Mouse (Mus musculus) midbrain, embryonic 15.5 days (tissue): ENCODE measurements around the gene Grk3. TPM values are rescaled to one million over a fixed set of nuclear protein-coding genes. Genes with fewer than 3 reads are reported as not detected.

ENCODE experiments used
- ATAC-seq: fragments of 200-750 bp; cut with Nextera tagmentation; replicated peaks from 2 replicates; pipeline ENCODE4 v1.8.0; 2017; ENCODE audit warnings: moderate TSS enrichment
- H3K27ac ChIP-seq: fragments of 300-500 bp; sonication (generic); 2 replicates; pipeline ENCODE4 v1.5.1; 2015; ENCODE audit warnings: mild to moderate bottlenecking, inconsistent platforms
- H3K27me3 ChIP-seq: fragments of 300-500 bp; sonication (generic); replicated peaks from 2 replicates; pipeline ENCODE4 v1.6.1; 2015; ENCODE audit warnings: inconsistent platforms
- H3K36me3 ChIP-seq: fragments of 300-500 bp; sonication (generic); replicated peaks from 2 replicates; pipeline ENCODE4 v1.6.1; 2015; ENCODE audit warnings: inconsistent platforms
- H3K4me1 ChIP-seq: fragments of 300-500 bp; sonication (generic); 2 replicates; pipeline ENCODE4 v1.6.1; 2015; ENCODE audit warnings: inconsistent platforms
- H3K4me2 ChIP-seq: fragments of 300-500 bp; sonication (generic); 2 replicates; pipeline ENCODE4 v1.6.1; 2015; ENCODE audit warnings: inconsistent platforms, mild to moderate bottlenecking, moderate library complexity
- H3K4me3 ChIP-seq: fragments of 300-500 bp; sonication (generic); 2 replicates; pipeline ENCODE4 v1.5.1; 2015; ENCODE audit warnings: mild to moderate bottlenecking, inconsistent platforms
- H3K9ac ChIP-seq: fragments of 300-500 bp; sonication (generic); 2 replicates; pipeline ENCODE4 v1.6.1; 2015; ENCODE audit warnings: mild to moderate bottlenecking, inconsistent platforms
- H3K9me3 ChIP-seq: fragments of 300-500 bp; sonication (generic); 2 replicates; pipeline ENCODE4 v1.6.1; 2016; ENCODE audit warnings: inconsistent platforms
- WGBS: fragments of 180-500 bp; shearing (Covaris S2); methylation state at CpG from one replicate; pipeline ENCODE4 v1.1.7; 2015; ENCODE audit warnings: mixed read lengths; 5-methylcytosine and 5-hydroxymethylcytosine counted together
- polyA plus RNA-seq: library from polyadenylated mRNA; unstranded; fragments of >200 nt; fragmentation: Nextera tagmentation; extraction: Ambion mirVana; gene quantifications from 2 replicates; pipeline ENCODE4 v1.2.1, GENCODE M21; 2015

Grk3 gene
- polyA plus RNA-seq, 1 experiment from 2014 or later = 31.8 TPM

- Histone ChIP-seq H3K4me2 (no peak overlapping the region), H3K9me3 (no peaks in the 10 kb centered on the region), H3K27ac (peak overlapping the region; percentile 43; the same call in 1 of the 2 replicates), H3K27me3 (no peaks in the 10 kb centered on the region), H3K4me3 (no peak overlapping the region), H3K4me1 (peaks cover 9% of the 10 kb centered on the region; the same call in 1 of the 2 replicates), H3K36me3 (no peaks in the 10 kb centered on the region), H3K9ac (no peak overlapping the region)
- 0 out of 2 replicates have a peak, but pooled peaks have one; percentile 37 for ATAC-seq
- WGBS = 26% methylated on average over 5 of the region's 5 CpGs
Observed at GRCm38 (mm10) chr5:113002821-113003380, 12.7 kb downstream of the Grk3 start.

- Histone ChIP-seq H3K4me2 (no peak overlapping the region), H3K9ac (no peak overlapping the region), H3K27ac (no peak overlapping the region), H3K27me3 (no peaks in the 10 kb centered on the region), H3K36me3 (no peaks in the 10 kb centered on the region), H3K9me3 (no peaks in the 10 kb centered on the region), H3K4me1 (peaks cover 11% of the 10 kb centered on the region; the same call in 1 of the 2 replicates), H3K4me3 (no peak overlapping the region)
- ATAC-seq = no peak
- 90% methylated on average over 8 of the region's 8 CpGs for WGBS
Observed at GRCm38 (mm10) chr5:112999227-112999626, 16.4 kb downstream of the Grk3 start.

- Histone ChIP-seq H3K4me1 (peaks cover 6% of the 10 kb centered on the region; the same call in 1 of the 2 replicates), H3K9me3 (no peaks in the 10 kb centered on the region), H3K9ac (no peak overlapping the region), H3K4me2 (no peak overlapping the region), H3K27ac (peak overlapping the region; percentile 25; the same call in 1 of the 2 replicates), H3K36me3 (no peaks in the 10 kb centered on the region), H3K27me3 (no peaks in the 10 kb centered on the region), H3K4me3 (no peak overlapping the region)
- WGBS = 38% methylated on average over 5 of the region's 5 CpGs
- ATAC-seq = peak; percentile 60; the same call in 1 of the 2 replicates
Observed at GRCm38 (mm10) chr5:112997516-112998186, 17.9 kb downstream of the Grk3 start.

- Histone ChIP-seq H3K4me1 (no peaks in the 10 kb centered on the region), H3K36me3 (no peaks in the 10 kb centered on the region), H3K9me3 (no peaks in the 10 kb centered on the region), H3K4me3 (no peak overlapping the region), H3K4me2 (no peak overlapping the region), H3K27me3 (no peaks in the 10 kb centered on the region), H3K9ac (no peak overlapping the region), H3K27ac (no peak overlapping the region)
- ATAC-seq = no peak
- WGBS = 72% methylated on average over 9 of the region's 9 CpGs
Observed at GRCm38 (mm10) chr5:112991245-112991644, 24.3 kb downstream of the Grk3 start.

GRCm38 (mm10) chr5:112981931-112982330 lies 33.7 kb downstream of the Grk3 start:
- Histone ChIP-seq H3K4me3 (no peak overlapping the region), H3K27ac (no peak overlapping the region), H3K36me3 (no peaks in the 10 kb centered on the region), H3K4me2 (no peak overlapping the region), H3K4me1 (no peaks in the 10 kb centered on the region), H3K9me3 (no peaks in the 10 kb centered on the region), H3K27me3 (no peaks in the 10 kb centered on the region), H3K9ac (no peak overlapping the region)
- 53% methylated on average over 6 of the region's 6 CpGs for WGBS
- ATAC-seq = no peak

GRCm38 (mm10) chr5:112979710-112980109 lies 35.9 kb downstream of the Grk3 start:
- 79% methylated on average over 7 of the region's 7 CpGs for WGBS
- H3K4me2 ChIP-seq = no peak overlapping the region
- H3K4me1 ChIP-seq = no peaks in the 10 kb centered on the region
- H3K9ac ChIP-seq = no peak overlapping the region
- no peak overlapping the region for H3K27ac ChIP-seq
- no peak overlapping the region for H3K4me3 ChIP-seq
- no peak for ATAC-seq
- H3K9me3 ChIP-seq = no peaks in the 10 kb centered on the region
- no peaks in the 10 kb centered on the region for H3K27me3 ChIP-seq
- H3K36me3 ChIP-seq = no peaks in the 10 kb centered on the region

- no peak overlapping the region for H3K4me3 ChIP-seq
- no peak for ATAC-seq
- H3K36me3 ChIP-seq = no peaks in the 10 kb centered on the region
- H3K4me2 ChIP-seq = no peak overlapping the region
- no peaks in the 10 kb centered on the region for H3K27me3 ChIP-seq
- no peaks in the 10 kb centered on the region for H3K9me3 ChIP-seq
- 93% methylated on average over 9 of the region's 9 CpGs for WGBS
- no peak overlapping the region for H3K27ac ChIP-seq
- H3K9ac ChIP-seq = no peak overlapping the region
- H3K4me1 ChIP-seq = no peaks in the 10 kb centered on the region
Observed at GRCm38 (mm10) chr5:112979195-112979594, 36.4 kb downstream of the Grk3 start.

- Histone ChIP-seq H3K4me3 (no peak overlapping the region), H3K36me3 (no peaks in the 10 kb centered on the region), H3K9me3 (no peaks in the 10 kb centered on the region), H3K27ac (no peak overlapping the region), H3K4me2 (no peak overlapping the region), H3K9ac (no peak overlapping the region), H3K4me1 (peaks cover 10% of the 10 kb centered on the region), H3K27me3 (no peaks in the 10 kb centered on the region)
- ATAC-seq = no peak
- 82% methylated on average over 5 of the region's 5 CpGs for WGBS
Observed at GRCm38 (mm10) chr5:112977089-112977488, 38.5 kb downstream of the Grk3 start.

- Histone ChIP-seq H3K4me2 (no peak overlapping the region), H3K27ac (no peak overlapping the region), H3K36me3 (no peaks in the 10 kb centered on the region), H3K27me3 (no peaks in the 10 kb centered on the region), H3K9ac (no peak overlapping the region), H3K4me1 (peaks cover 10% of the 10 kb centered on the region), H3K9me3 (no peaks in the 10 kb centered on the region), H3K4me3 (no peak overlapping the region)
- ATAC-seq = no peak
- WGBS = 43% methylated on average over 7 of the region's 7 CpGs
Observed at GRCm38 (mm10) chr5:112973596-112973995, 42.0 kb downstream of the Grk3 start.

GRCm38 (mm10) chr5:112972297-112972696 lies 43.3 kb downstream of the Grk3 start:
- Histone ChIP-seq H3K27me3 (no peaks in the 10 kb centered on the region), H3K4me3 (no peak overlapping the region), H3K36me3 (no peaks in the 10 kb centered on the region), H3K4me2 (no peak overlapping the region), H3K9me3 (no peaks in the 10 kb centered on the region), H3K27ac (no peak overlapping the region), H3K9ac (no peak overlapping the region), H3K4me1 (peaks cover 11% of the 10 kb centered on the region)
- 85% methylated on average over 12 of the region's 12 CpGs for whole genome bisulfite sequencing
- ATAC-seq = no peak

GRCm38 (mm10) chr5:112963495-112963894 lies 52.1 kb downstream of the Grk3 start:
- Histone ChIP-seq H3K4me1 (peaks cover 10% of the 10 kb centered on the region), H3K27ac (no peak overlapping the region), H3K27me3 (no peaks in the 10 kb centered on the region), H3K4me3 (no peak overlapping the region), H3K9me3 (no peaks in the 10 kb centered on the region), H3K4me2 (no peak overlapping the region), H3K9ac (no peak overlapping the region), H3K36me3 (no peaks in the 10 kb centered on the region)
- 42% methylated on average over 4 of the region's 4 CpGs for WGBS
- ATAC-seq = no peak

- WGBS = 74% methylated on average over 6 of the region's 6 CpGs
- Histone ChIP-seq H3K4me1 (peaks cover 8% of the 10 kb centered on the region), H3K4me3 (no peak overlapping the region), H3K9me3 (no peaks in the 10 kb centered on the region), H3K27me3 (no peaks in the 10 kb centered on the region), H3K36me3 (no peaks in the 10 kb centered on the region), H3K27ac (no peak overlapping the region), H3K4me2 (no peak overlapping the region), H3K9ac (no peak overlapping the region)
- no peak for ATAC-seq
Observed at GRCm38 (mm10) chr5:112962166-112962565, 53.4 kb downstream of the Grk3 start.

GRCm38 (mm10) chr5:112960911-112961310 lies 54.7 kb downstream of the Grk3 start:
- Histone ChIP-seq H3K4me1 (peaks cover 6% of the 10 kb centered on the region; the same call in 1 of the 2 replicates), H3K9ac (no peak overlapping the region), H3K27me3 (no peaks in the 10 kb centered on the region), H3K27ac (no peak overlapping the region), H3K36me3 (no peaks in the 10 kb centered on the region), H3K4me3 (no peak overlapping the region), H3K9me3 (no peaks in the 10 kb centered on the region), H3K4me2 (no peak overlapping the region)
- WGBS = 18% methylated on average over 3 of the region's 3 CpGs
- ATAC-seq = no peak
